Mouse (Mus musculus) embryonic facial prominence, embryonic 11.5 days (tissue): ENCODE results near the gene Bace1. TPM values are rescaled to one million over a fixed set of nuclear protein-coding genes. Genes with fewer than 3 reads are reported as not detected.
"Not testable (repeated sequence)": the region's sequence is repeated elsewhere in the genome, so short reads cannot be mapped to it uniquely, and the experiment has no call there.

Experiments
- ATAC-seq: fragments of 200-750 bp; cut with Nextera tagmentation; replicated peaks from 2 replicates; pipeline ENCODE4 v1.8.0; 2017; ENCODE audit warnings: low read depth; ENCODE audit not compliant: insufficient number of reproducible peaks, low FRiP score, low TSS enrichment
- DNase-seq: peaks from one replicate; pipeline ENCODE4 v3.0.0-alpha.2; 2015; ENCODE audit warnings: low spot score
- H3K27ac ChIP-seq: fragments of 300-500 bp; sonication (generic); replicated peaks from 2 replicates; pipeline ENCODE4 v1.5.1; 2014; ENCODE audit warnings: mild to moderate bottlenecking, low read depth, low read length, control low read depth
- H3K27me3 ChIP-seq: fragments of 300-500 bp; sonication (generic); 2 replicates; pipeline ENCODE4 v1.6.1; 2014; ENCODE audit warnings: mild to moderate bottlenecking, low read length, moderate library complexity, mixed read lengths; ENCODE audit not compliant: control insufficient read depth, insufficient read depth
- H3K36me3 ChIP-seq: fragments of 300-500 bp; sonication (generic); replicated peaks from 2 replicates; pipeline ENCODE4 v1.6.1; 2014; ENCODE audit warnings: low read depth, mild to moderate bottlenecking, low read length, moderate library complexity, mixed read lengths; ENCODE audit not compliant: control insufficient read depth, insufficient read depth
- H3K4me1 ChIP-seq: fragments of 300-500 bp; sonication (generic); 2 replicates; pipeline ENCODE4 v1.6.1; 2014; ENCODE audit warnings: low read length, mixed read lengths; ENCODE audit not compliant: control insufficient read depth, insufficient read depth
- H3K4me2 ChIP-seq: fragments of 300-500 bp; sonication (generic); 2 replicates; pipeline ENCODE4 v1.6.1; 2014; ENCODE audit warnings: low read depth, mild to moderate bottlenecking, control low read depth, low read length, moderate library complexity
- H3K4me3 ChIP-seq: fragments of 300-500 bp; sonication (generic); 2 replicates; pipeline ENCODE4 v1.5.1; 2014; ENCODE audit warnings: low read depth, low read length, control low read depth
- H3K9ac ChIP-seq: fragments of 300-500 bp; sonication (generic); replicated peaks from 2 replicates; pipeline ENCODE4 v1.6.1; 2014; ENCODE audit warnings: mild to moderate bottlenecking, control low read depth, low read length
- H3K9me3 ChIP-seq: fragments of 300-500 bp; sonication (generic); replicated peaks from 2 replicates; pipeline ENCODE4 v1.6.1; 2016; ENCODE audit warnings: mild to moderate bottlenecking, low read length, inconsistent platforms, mixed read lengths; ENCODE audit not compliant: control insufficient read depth
- WGBS: fragments of 180-500 bp; shearing (Covaris S2); extraction: QIAGEN DNeasy Blood & Tissue Kit; methylation state at CpG from one replicate; pipeline ENCODE4 v1.1.7; 2014; 5-methylcytosine and 5-hydroxymethylcytosine counted together
- polyA plus RNA-seq: library from polyadenylated mRNA; unstranded; fragments of >200 nt; fragmentation: Nextera tagmentation; extraction: Ambion mirVana; gene quantifications from 2 replicates; pipeline ENCODE4 v1.2.1, GENCODE M21; 2014

The Bace1 gene
- polyA plus RNA-seq, 1 experiment from 2014 or later, result 17.8 TPM

GRCm38 (mm10) chr9:45839139-45839981, 980 bp downstream of the Bace1 start:
- DNase-seq, result no peak
- H3K4me2 ChIP-seq, result peak overlapping the region; percentile 96
- H3K9me3 ChIP-seq, result no peaks in the 10 kb centered on the region
- 15% methylated on average over 17 of the region's 17 CpGs for WGBS
- H3K9ac ChIP-seq, result peak overlapping the region; percentile 82
- H3K36me3 ChIP-seq, result no peaks in the 10 kb centered on the region
- no peak overlapping the region for H3K27ac ChIP-seq
- no peaks in the 10 kb centered on the region for H3K27me3 ChIP-seq
- peak overlapping the region; percentile 81 for H3K4me3 ChIP-seq
- ATAC-seq, result peak; percentile 29; the same call in 1 of the 2 replicates
- H3K4me1 ChIP-seq, result no peaks in the 10 kb centered on the region; the same call in 1 of the 2 replicates

DNA sequence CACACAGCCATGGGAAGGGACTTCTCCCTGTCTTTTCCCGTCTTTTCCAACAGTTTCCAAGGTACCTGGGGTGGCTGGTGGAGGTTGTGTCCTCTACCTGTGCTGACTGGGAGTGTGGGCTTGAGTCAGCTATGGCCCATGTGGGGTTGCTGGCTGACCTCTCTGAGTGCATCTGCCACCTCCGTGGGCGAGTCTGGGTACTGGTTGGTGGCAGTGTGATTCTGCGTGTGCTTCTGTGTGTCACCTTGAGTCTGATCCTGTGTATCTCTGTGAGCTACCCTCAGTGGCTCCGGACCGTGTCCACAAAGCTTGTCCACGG, 1.6 kb downstream of the Bace1 start:
- DNase-seq (no peak), ATAC-seq (no peak)
- Histone ChIP-seq H3K4me2 (peak overlapping the region; percentile 96; the same call in 1 of the 2 replicates), H3K4me1 (no peaks in the 10 kb centered on the region; the same call in 1 of the 2 replicates), H3K27me3 (no peaks in the 10 kb centered on the region), H3K4me3 (no peak overlapping the region; the same call in 1 of the 2 replicates), H3K36me3 (no peaks in the 10 kb centered on the region), H3K9ac (peak overlapping the region; percentile 13; the same call in 1 of the 2 replicates), H3K27ac (no peak overlapping the region), H3K9me3 (no peaks in the 10 kb centered on the region)
- 73% methylated on average over 7 of the region's 7 CpGs for WGBS

DNA sequence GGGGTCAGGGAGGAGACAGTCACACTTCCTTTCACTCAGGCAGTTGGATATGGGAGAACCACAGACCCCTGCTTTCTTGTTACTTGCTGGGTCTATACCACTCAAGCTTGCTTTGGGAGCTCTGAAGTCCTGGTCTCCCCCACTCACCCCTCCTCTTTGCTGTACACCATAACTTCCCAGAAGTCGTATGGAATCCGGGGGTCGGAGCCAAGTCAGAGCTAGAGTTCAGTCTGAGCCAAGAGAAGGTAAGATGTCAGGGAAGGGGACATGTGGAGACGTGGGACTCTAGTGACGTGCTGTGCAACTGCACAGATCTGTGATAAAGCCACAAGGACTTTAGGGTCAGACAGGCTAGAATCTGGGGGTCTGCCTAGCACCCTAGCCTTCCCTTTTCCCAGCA, 2.0 kb downstream of the Bace1 start:
- Histone ChIP-seq H3K4me2 (no peak overlapping the region; the same call in none of the 2 replicates), H3K4me1 (no peaks in the 10 kb centered on the region; the same call in 1 of the 2 replicates)
- 67% methylated on average over 5 of the region's 5 CpGs for WGBS

GRCm38 (mm10) chr9:45841458-45841857, 3.1 kb downstream of the Bace1 start:
- DNase-seq, result no peak
- no peaks in the 10 kb centered on the region; the same call in 1 of the 2 replicates for H3K4me1 ChIP-seq
- H3K4me3 ChIP-seq, result no peak overlapping the region
- no peak overlapping the region for H3K4me2 ChIP-seq
- no peak overlapping the region for H3K27ac ChIP-seq
- ATAC-seq, result no peak
- H3K27me3 ChIP-seq, result no peaks in the 10 kb centered on the region
- 83% methylated on average over 6 of the region's 6 CpGs for WGBS
- no peak overlapping the region for H3K9ac ChIP-seq
- H3K9me3 ChIP-seq, result no peaks in the 10 kb centered on the region
- H3K36me3 ChIP-seq, result no peaks in the 10 kb centered on the region

More for the DNA sequence above, 2.0 kb downstream of the Bace1 start:
- Histone ChIP-seq H3K4me3 (no peak overlapping the region; the same call in 1 of the 2 replicates), H3K36me3 (no peaks in the 10 kb centered on the region), H3K9ac (peak overlapping the region; percentile 13; the same call in 1 of the 2 replicates), H3K27me3 (no peaks in the 10 kb centered on the region), H3K9me3 (no peaks in the 10 kb centered on the region), H3K27ac (no peak overlapping the region)
- DNase-seq, result no peak
- no peak for ATAC-seq

- DNase-seq (no peak), ATAC-seq (no peak)
- no peaks in the 10 kb centered on the region for H3K36me3 ChIP-seq
- no peak overlapping the region for H3K4me3 ChIP-seq
- no peak overlapping the region for H3K27ac ChIP-seq
- no peaks in the 10 kb centered on the region for H3K27me3 ChIP-seq
- 79% methylated on average over 5 of the region's 5 CpGs for WGBS
- H3K4me1 ChIP-seq, result no peaks in the 10 kb centered on the region; the same call in 1 of the 2 replicates
- no peaks in the 10 kb centered on the region for H3K9me3 ChIP-seq
- H3K9ac ChIP-seq, result no peak overlapping the region
- H3K4me2 ChIP-seq, result no peak overlapping the region
Observed at GRCm38 (mm10) chr9:45843007-45843406, 4.6 kb downstream of the Bace1 start.

DNA sequence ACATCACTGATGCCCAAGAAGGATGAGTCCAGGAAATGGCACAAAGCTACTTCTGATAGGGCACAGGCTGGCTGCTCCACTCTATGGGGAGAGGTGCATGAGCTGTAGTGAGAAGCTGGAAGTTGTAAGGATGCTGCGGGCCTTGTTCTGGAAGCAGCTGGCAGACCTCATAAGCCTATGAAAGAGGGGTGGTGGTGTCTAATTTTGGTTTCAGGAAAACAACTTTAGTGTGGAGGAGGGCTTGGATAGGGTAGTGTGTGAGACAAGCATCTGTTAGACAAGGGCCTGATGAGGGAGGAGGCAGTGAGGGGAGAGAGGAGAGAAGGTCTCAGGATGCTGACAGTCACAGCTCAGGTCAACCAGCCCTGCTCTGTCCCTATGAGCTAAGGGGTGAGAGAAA, 5.4 kb downstream of the Bace1 start:
- Histone ChIP-seq H3K36me3 (no peaks in the 10 kb centered on the region), H3K4me2 (no peak overlapping the region), H3K4me1 (no peaks in the 10 kb centered on the region; the same call in 1 of the 2 replicates), H3K4me3 (no peak overlapping the region), H3K9ac (no peak overlapping the region), H3K9me3 (no peaks in the 10 kb centered on the region), H3K27me3 (no peaks in the 10 kb centered on the region), H3K27ac (no peak overlapping the region)
- DNase-seq (no peak), ATAC-seq (no peak)
- 96% methylated on average over 1 of the region's 1 CpGs for WGBS

- no peaks in the 10 kb centered on the region for H3K4me1 ChIP-seq
- no peaks in the 10 kb centered on the region for H3K9me3 ChIP-seq
- no peak overlapping the region for H3K4me2 ChIP-seq
- WGBS, result 78% methylated on average over 3 of the region's 3 CpGs
- no peaks in the 10 kb centered on the region for H3K36me3 ChIP-seq
- H3K27me3 ChIP-seq, result no peaks in the 10 kb centered on the region
- ATAC-seq (no peak), DNase-seq (no peak)
- no peak overlapping the region for H3K4me3 ChIP-seq
- H3K9ac ChIP-seq, result no peak overlapping the region
- H3K27ac ChIP-seq, result no peak overlapping the region
Observed at GRCm38 (mm10) chr9:45845541-45845940, 7.2 kb downstream of the Bace1 start.

- ATAC-seq, H3K4me1 ChIP-seq, H3K9ac ChIP-seq, H3K27me3 ChIP-seq, H3K36me3 ChIP-seq, H3K4me3 ChIP-seq, H3K27ac ChIP-seq, DNase-seq, H3K9me3 ChIP-seq, H3K4me2 ChIP-seq: not testable (repeated sequence)
- WGBS, result 78% methylated on average over 2 of the region's 2 CpGs
Observed at GRCm38 (mm10) chr9:45846176-45846575, 7.8 kb downstream of the Bace1 start.
